Mouse (Mus musculus): ENCODE data around the gene Kcnma1. TPM values are rescaled to one million over a fixed set of nuclear protein-coding genes. Genes with fewer than 3 reads are reported as not detected.

Kcnma1 gene
- polyA plus RNA-seq, 1 experiment from 2014 or later: 9.0 TPM

DNA sequence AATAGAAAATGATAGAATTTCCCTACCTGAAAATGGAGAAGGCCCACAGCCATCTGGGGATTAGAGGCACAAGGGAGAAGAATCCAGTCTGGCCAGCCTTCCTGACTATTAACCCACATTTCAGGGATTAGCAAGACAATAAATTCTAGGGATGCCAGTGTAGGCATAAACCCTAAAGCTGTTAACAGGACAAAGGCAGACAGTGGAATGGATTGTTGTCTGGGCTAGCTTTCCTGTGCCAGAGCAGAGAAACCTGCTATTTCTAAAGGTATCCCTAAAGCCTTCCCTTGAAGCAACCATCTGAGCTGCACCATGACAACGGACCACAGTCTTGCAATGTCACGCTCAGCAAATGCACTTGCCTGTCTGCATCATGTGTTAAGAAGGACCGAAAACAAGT, 642.3 kb downstream of the Kcnma1 start:
- no peak for ATAC-seq (replicated peaks)
- Histone ChIP-seq H3K4me3 (no peak overlapping the region), H3K36me3 (no peaks in the 10 kb centered on the region), H3K4me2 (replicated peaks) (no peak overlapping the region), H3K9me3 (no peaks in the 10 kb centered on the region), H3K27ac (replicated peaks) (no peak overlapping the region), H3K4me1 (0 out of 2 replicates have a peak, but pooled peaks cover 2% of the 10 kb centered on the region), H3K9ac (replicated peaks) (no peak overlapping the region), H3K27me3 (no peaks in the 10 kb centered on the region)
- WGBS: 51% methylated on average over 3 of the region's 3 CpGs

DNA sequence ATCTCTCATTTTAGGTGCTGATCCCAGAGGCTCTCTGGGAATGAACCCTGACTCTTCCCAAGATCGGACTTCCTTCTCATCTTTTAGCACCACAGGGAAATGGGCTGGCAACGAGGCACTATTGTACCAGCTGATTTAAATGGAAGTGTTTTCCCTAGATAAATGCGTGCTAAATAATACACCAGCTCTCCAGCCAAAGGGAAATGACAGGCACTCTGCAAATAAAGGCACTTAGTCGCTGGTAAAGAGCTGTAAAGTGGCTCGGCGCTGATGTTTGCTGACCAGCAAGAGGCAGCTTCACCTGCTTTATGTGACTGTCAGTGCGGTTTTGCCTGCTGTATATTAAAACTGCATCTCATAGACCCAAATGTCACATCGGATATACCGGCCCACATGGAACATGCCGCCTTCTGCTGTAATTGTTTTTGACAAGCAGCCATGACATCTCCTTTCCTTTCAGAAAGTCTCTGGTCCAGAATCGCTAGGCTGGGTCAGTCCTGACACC, 653.7 kb downstream of the Kcnma1 start:
- no peak overlapping the region for H3K4me3 ChIP-seq
- WGBS: 45% methylated on average over 11 of the region's 11 CpGs
- H3K27me3 ChIP-seq: no peaks in the 10 kb centered on the region
- no peaks in the 10 kb centered on the region for H3K9me3 ChIP-seq
- no peak overlapping the region for H3K27ac ChIP-seq (replicated peaks)
- H3K9ac ChIP-seq (replicated peaks): no peak overlapping the region
- no peak overlapping the region for H3K4me2 ChIP-seq (replicated peaks)
- no peak for ATAC-seq (replicated peaks)
- no peaks in the 10 kb centered on the region for H3K36me3 ChIP-seq
- H3K4me1 ChIP-seq: no peaks in the 10 kb centered on the region; the same call in 1 of the 2 replicates

DNA sequence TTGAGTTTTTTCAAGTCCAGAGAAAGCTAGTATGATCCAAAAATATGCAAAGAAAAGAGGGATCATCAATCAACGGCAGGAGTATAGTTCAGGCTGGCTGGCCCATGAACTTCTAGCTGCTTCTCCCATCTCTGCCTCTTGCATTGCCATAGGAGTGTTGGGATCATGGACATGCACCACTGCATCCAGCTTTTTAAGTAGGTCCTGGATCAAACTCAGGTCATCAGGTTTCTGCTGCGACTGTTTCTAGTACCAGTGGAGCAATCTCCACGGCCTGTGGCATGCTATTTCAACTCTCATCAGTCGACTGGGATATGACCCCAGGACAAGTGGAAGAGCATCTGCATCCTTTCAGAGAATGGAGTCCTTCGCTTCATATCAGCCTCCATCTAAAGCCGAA, 655.5 kb downstream of the Kcnma1 start:
- H3K4me3 ChIP-seq: no peak overlapping the region
- H3K4me2 ChIP-seq (replicated peaks): no peak overlapping the region
- no peaks in the 10 kb centered on the region for H3K9me3 ChIP-seq
- no peaks in the 10 kb centered on the region; the same call in 1 of the 2 replicates for H3K4me1 ChIP-seq
- no peaks in the 10 kb centered on the region for H3K36me3 ChIP-seq
- H3K9ac ChIP-seq (replicated peaks): no peak overlapping the region
- no peak for ATAC-seq (replicated peaks)
- no peaks in the 10 kb centered on the region for H3K27me3 ChIP-seq
- H3K27ac ChIP-seq (replicated peaks): no peak overlapping the region
- 95% methylated on average over 6 of the region's 6 CpGs for WGBS

DNA sequence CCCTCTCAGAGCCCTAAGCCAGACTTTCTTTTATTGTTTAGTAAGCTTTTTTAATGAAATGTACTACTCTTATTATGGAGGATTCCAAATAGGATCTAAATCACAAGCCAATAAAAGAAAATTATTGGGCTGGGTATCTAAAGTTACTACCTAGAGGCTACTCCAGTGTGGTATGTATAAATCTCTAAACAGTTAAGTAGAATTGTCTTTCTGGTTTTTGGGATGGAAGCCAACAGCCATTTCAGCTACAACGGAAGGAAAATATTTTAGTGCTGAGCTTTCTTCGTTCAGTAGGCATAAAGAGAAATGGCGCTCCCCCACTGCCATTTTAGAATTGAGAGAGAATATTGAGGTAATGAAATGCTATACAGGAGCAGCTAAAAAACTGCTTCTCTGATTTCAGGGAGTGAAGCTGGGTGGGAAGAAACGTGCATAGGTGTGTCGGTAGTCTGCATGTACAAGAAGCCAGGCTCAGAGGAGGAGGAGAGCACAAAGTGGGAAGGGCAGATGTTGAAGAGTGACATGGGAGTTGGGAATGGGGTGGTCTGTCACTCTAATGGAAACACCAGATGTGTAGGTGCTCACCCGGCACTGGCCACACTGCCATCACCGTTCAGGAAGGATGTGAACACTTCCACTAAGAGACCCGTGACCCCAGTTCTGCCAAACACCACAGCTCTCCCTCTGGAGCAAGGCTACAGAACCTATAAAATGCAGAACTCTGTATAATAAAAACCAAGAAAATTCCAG, 656.6 kb downstream of the Kcnma1 start:
- Histone ChIP-seq H3K4me1 (no peaks in the 10 kb centered on the region; the same call in 1 of the 2 replicates), H3K27me3 (no peaks in the 10 kb centered on the region), H3K27ac (replicated peaks) (no peak overlapping the region), H3K9ac (replicated peaks) (no peak overlapping the region), H3K4me2 (replicated peaks) (no peak overlapping the region), H3K36me3 (no peaks in the 10 kb centered on the region), H3K9me3 (no peaks in the 10 kb centered on the region), H3K4me3 (no peak overlapping the region)
- 87% methylated on average over 8 of the region's 8 CpGs for WGBS
- ATAC-seq (replicated peaks): no peak

- ATAC-seq (replicated peaks): no peak
- 77% methylated on average over 3 of the region's 3 CpGs for WGBS
- H3K4me2 ChIP-seq (replicated peaks): no peak overlapping the region
- H3K9me3 ChIP-seq: no peaks in the 10 kb centered on the region
- H3K36me3 ChIP-seq: no peaks in the 10 kb centered on the region
- H3K4me1 ChIP-seq: no peaks in the 10 kb centered on the region
- H3K27ac ChIP-seq (replicated peaks): no peak overlapping the region
- H3K9ac ChIP-seq (replicated peaks): no peak overlapping the region
- H3K4me3 ChIP-seq: no peak overlapping the region
- no peaks in the 10 kb centered on the region for H3K27me3 ChIP-seq
Observed at GRCm38 (mm10) chr14:23326786-23327185, 687.5 kb downstream of the Kcnma1 start.

GRCm38 (mm10) chr14:23305288-23305687, 709.0 kb downstream of the Kcnma1 start:
- Histone ChIP-seq H3K4me1 (no peaks in the 10 kb centered on the region), H3K9ac (replicated peaks) (no peak overlapping the region), H3K27ac (replicated peaks) (no peak overlapping the region), H3K36me3 (no peaks in the 10 kb centered on the region), H3K4me2 (replicated peaks) (no peak overlapping the region), H3K9me3 (no peaks in the 10 kb centered on the region), H3K4me3 (no peak overlapping the region), H3K27me3 (no peaks in the 10 kb centered on the region)
- WGBS: 87% methylated on average over 5 of the region's 5 CpGs
- ATAC-seq (replicated peaks): no peak

DNA sequence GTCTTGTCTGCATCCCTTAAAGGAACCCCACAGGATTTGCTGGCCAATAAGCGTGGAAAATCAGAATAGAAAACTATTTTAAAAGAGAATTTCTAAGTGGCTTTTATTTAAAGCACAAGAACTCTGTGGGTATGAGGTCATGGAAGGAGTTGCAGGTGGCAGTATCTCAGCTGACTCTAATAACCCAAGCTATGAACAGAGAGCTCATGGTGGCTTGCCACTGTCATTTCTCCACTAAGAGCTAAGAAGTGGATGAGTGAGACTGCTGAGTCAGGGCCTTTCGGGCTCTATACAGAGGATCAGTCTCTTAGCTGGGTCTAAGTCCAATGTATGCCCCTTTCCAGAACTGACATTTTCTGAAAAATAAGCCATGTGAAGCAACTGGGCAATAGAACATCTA, 713.8 kb downstream of the Kcnma1 start:
- Histone ChIP-seq H3K4me3 (no peak overlapping the region), H3K4me2 (replicated peaks) (no peak overlapping the region), H3K9ac (replicated peaks) (no peak overlapping the region), H3K27me3 (no peaks in the 10 kb centered on the region), H3K36me3 (no peaks in the 10 kb centered on the region), H3K27ac (replicated peaks) (no peak overlapping the region), H3K9me3 (no peaks in the 10 kb centered on the region), H3K4me1 (no peaks in the 10 kb centered on the region)
- ATAC-seq (replicated peaks): no peak
- 79% methylated on average over 2 of the region's 2 CpGs for WGBS

DNA sequence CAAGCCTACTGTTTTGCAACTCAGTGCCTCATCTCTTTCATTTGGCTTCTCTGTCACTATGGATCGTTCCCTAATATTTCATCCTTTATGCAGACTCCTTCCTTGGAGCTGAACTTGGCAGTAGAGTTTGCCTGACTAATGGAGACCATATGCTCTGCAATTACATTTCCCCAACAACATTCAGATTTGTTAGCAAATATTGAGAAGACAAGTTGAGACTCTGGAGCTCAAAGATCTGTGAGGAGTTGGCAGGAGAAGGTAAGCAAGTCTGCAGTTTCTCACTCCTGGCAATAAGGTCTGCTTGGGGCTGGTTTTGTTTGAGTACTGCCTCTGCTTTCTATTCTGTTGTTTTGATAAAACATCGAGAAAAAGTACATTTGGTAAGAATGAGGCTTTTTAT, 723.7 kb downstream of the Kcnma1 start:
- ATAC-seq (replicated peaks): no peak
- H3K9me3 ChIP-seq: no peaks in the 10 kb centered on the region

DNA sequence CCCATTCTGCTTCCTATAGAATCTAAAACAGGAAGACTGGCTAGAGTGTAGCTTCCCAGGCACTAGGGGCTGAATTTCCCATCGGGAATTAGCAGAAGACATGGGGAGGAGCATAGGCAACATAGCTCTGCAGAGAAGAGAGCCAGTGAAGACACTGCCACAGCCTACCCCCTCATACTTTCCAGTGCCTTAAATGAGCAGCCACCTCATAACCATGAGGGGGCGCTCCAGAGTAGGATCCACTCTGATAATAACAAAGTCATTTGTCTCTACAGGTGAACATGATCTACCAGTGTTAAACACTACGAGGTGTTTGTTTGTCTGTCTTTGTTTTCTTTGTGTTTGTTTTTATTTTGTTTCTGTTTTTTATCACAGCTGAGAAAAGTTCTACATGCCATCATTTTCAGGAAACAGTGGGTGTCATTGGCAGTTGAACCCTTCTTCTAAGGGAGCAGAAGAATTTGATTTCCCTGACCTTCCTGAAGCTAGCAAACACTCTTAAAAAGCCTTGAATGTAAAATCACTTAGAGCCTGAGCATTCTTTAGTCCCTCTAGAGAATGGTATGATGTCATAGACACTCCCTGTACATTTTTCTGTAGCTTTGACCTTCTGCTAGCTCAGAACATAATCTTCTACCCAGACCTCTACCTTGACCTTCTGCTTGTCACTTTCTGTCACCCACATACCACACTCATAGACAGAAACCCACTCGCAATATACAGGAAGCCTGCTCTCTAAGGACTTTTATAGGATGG, 747.6 kb downstream of the Kcnma1 start:
- no peaks in the 10 kb centered on the region for H3K36me3 ChIP-seq
- no peak overlapping the region for H3K4me3 ChIP-seq
- H3K27ac ChIP-seq (replicated peaks): no peak overlapping the region
- 55% methylated on average over 4 of the region's 4 CpGs for WGBS
- ATAC-seq (replicated peaks): no peak
- no peaks in the 10 kb centered on the region for H3K4me1 ChIP-seq
- no peak overlapping the region for H3K9ac ChIP-seq (replicated peaks)
- no peak overlapping the region for H3K4me2 ChIP-seq (replicated peaks)
- H3K27me3 ChIP-seq: no peaks in the 10 kb centered on the region
- no peaks in the 10 kb centered on the region for H3K9me3 ChIP-seq

More for the DNA sequence above, 723.7 kb downstream of the Kcnma1 start:
- no peaks in the 10 kb centered on the region for H3K4me1 ChIP-seq
- no peaks in the 10 kb centered on the region for H3K36me3 ChIP-seq
- H3K4me3 ChIP-seq: no peak overlapping the region
- no peak overlapping the region for H3K4me2 ChIP-seq (replicated peaks)
- H3K27ac ChIP-seq (replicated peaks): no peak overlapping the region
- H3K27me3 ChIP-seq: 0 out of 2 replicates have a peak, but pooled peaks cover 3% of the 10 kb centered on the region
- no peak overlapping the region for H3K9ac ChIP-seq (replicated peaks)
- WGBS: 67% methylated on average over 2 of the region's 2 CpGs

GRCm38 (mm10) chr14:23253154-23253553, 761.1 kb downstream of the Kcnma1 start:
- H3K9ac ChIP-seq (replicated peaks): no peak overlapping the region
- H3K9me3 ChIP-seq: no peaks in the 10 kb centered on the region
- H3K4me3 ChIP-seq: no peak overlapping the region
- no peaks in the 10 kb centered on the region for H3K36me3 ChIP-seq
- no peaks in the 10 kb centered on the region for H3K4me1 ChIP-seq
- ATAC-seq (replicated peaks): no peak
- WGBS: 82% methylated on average over 4 of the region's 4 CpGs
- H3K27me3 ChIP-seq: no peaks in the 10 kb centered on the region
- no peak overlapping the region for H3K27ac ChIP-seq (replicated peaks)
- no peak overlapping the region for H3K4me2 ChIP-seq (replicated peaks)

GRCm38 (mm10) chr14:23244446-23244845, 769.8 kb downstream of the Kcnma1 start:
- no peaks in the 10 kb centered on the region for H3K36me3 ChIP-seq
- H3K27me3 ChIP-seq: no peaks in the 10 kb centered on the region
- no peak overlapping the region for H3K4me2 ChIP-seq (replicated peaks)
- H3K4me1 ChIP-seq: no peaks in the 10 kb centered on the region
- H3K27ac ChIP-seq (replicated peaks): no peak overlapping the region
- H3K4me3 ChIP-seq: no peak overlapping the region
- no peak for ATAC-seq (replicated peaks)
- 89% methylated on average over 5 of the region's 5 CpGs for WGBS
- H3K9ac ChIP-seq (replicated peaks): no peak overlapping the region
- H3K9me3 ChIP-seq: no peaks in the 10 kb centered on the region

DNA sequence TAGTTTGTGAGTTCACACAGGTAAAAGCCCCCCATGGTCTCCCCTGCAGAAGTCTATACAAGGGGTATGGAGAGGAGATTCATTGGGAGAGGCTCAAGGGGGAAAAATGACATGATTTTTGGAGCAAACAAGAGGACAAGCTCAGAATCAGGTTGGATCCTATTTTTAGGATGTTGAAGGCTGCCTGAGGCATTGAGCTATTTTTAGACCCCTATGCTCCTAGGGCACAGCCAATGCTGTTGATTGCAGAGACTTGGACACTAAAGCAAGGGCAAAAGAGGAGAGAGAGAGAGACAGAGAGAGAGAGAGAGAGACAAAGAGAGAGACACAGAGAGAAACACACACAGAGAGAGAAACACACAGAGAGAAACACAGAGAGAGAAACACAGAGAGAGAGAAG, 770.4 kb downstream of the Kcnma1 start:
- Histone ChIP-seq H3K36me3 (no peaks in the 10 kb centered on the region), H3K27ac (replicated peaks) (no peak overlapping the region), H3K9me3 (no peaks in the 10 kb centered on the region), H3K9ac (replicated peaks) (no peak overlapping the region), H3K27me3 (no peaks in the 10 kb centered on the region), H3K4me3 (no peak overlapping the region), H3K4me1 (no peaks in the 10 kb centered on the region), H3K4me2 (replicated peaks) (no peak overlapping the region)
- no peak for ATAC-seq (replicated peaks)

All from forebrain, embryonic 15.5 days (tissue).